Mouse (Mus musculus): ENCODE data around the gene Rae1. TPM values are rescaled to one million over a fixed set of nuclear protein-coding genes. Genes with fewer than 3 reads are reported as not detected.

Gene Rae1
- total RNA-seq (2014; rRNA removed) (85.3 and 96.0 TPM in 2 replicates), polyA plus RNA-seq (2015; fragmentation: Nextera tagmentation; extraction: Ambion mirVana) (112 and 116 TPM in 2 replicates)

DNA sequence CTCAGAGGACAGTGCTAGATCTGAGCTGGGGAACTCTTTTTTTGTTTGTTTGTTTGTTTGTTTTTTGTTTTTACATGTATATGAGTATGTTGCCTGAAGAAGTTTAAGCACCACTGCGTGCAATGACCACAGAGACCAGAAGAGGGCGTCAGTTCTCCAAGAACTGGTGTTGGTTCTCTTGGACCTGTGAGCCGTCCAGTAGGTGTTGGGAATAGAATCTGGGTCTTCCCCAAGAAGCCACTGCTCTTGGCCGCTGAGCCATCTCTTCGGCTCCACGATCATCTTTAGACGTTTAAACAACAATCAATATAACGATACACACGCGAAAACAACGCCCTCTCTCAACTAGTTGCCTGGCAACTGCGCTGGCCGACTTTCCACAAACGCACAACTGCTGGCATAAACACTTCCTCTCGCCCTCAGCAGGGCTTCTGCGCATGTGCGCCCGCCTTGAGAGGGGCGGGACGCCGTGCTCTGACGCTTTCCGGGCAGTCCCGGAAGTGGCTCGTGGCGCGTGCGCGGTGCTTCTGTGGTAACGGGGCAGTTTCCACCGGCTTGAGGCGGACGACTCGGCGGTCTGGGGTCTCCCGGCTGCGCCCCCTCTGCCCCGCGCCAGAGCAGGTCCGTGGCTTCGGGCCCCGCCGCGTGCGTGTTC is at the start of gene Rae1:
TSS of gene Rae1 (plus strand) at position 488 of the 655 bp plus-strand sequence.
- Histone ChIP-seq H3K4me1 (ENCODE audit: insufficient read depth, low read length) (peaks cover 9% of the 10 kb centered on the region; the same call in 1 of the 2 replicates), H3K4me3 (ENCODE audit: low read length) (peak within 1 kb of the TSS; percentile 94), H3K9ac (replicated peaks; ENCODE audit: low read length) (peak within 1 kb of the TSS; percentile 97), H3K27me3 (ENCODE audit: insufficient read depth, low read length) (no peaks in the 10 kb centered on the region), H3K9me3 (ENCODE audit: low read length) (no peaks in the 10 kb centered on the region), H3K27ac (peak within 1 kb of the TSS; percentile 96), H3K4me2 (ENCODE audit: low read depth, low read length) (peak within 1 kb of the TSS; percentile 88), H3K36me3 (ENCODE audit: insufficient read depth, low read length) (peaks cover 15% of the 10 kb centered on the region)
- WGBS = under 1% methylated on average over 45 of the region's 45 CpGs
- ATAC-seq (peak; percentile 97), DNase-seq (ENCODE audit: low spot score) (peak; percentile 100)
- peak; percentile 88 for TF ChIP-seq CTCF (IDR thresholded peaks at IDR 0.05; ENCODE audit: low read depth)

DNA sequence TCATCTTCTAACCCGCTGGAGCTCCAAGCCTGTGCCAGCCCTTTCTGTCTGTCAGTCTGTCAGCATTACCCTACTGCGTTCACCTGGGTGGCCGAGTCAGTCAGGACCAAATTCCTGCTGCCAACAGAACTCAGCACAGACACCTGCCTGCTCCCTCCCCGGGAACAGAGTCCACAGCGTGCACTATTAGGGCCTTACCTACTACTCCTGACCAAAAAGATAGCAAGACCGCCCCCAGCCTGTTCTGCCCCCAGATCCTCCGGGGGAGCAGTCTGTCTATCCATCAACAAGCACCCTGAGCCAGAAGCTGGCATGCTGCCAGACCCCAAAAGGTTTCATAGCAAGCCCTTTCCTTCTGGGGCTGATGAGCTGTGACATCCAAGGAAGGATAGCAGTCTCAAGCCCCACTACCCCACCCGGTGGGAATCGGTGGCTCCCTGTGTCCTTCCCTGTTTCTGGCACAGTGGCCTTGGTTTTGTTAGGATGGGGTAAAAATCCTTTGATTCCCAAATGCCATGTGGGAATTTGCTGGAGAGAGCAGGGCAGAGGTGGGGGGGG is 49.7 kb upstream of the Rae1 start:
- Histone ChIP-seq H3K9me3 (ENCODE audit: low read length) (no peaks in the 10 kb centered on the region), H3K4me1 (ENCODE audit: insufficient read depth, low read length) (no peaks in the 10 kb centered on the region), H3K9ac (replicated peaks; ENCODE audit: low read length) (no peak overlapping the region), H3K36me3 (ENCODE audit: insufficient read depth, low read length) (no peaks in the 10 kb centered on the region), H3K4me2 (ENCODE audit: low read depth, low read length) (no peak overlapping the region), H3K4me3 (ENCODE audit: low read length) (no peak overlapping the region), H3K27me3 (ENCODE audit: insufficient read depth, low read length) (no peaks in the 10 kb centered on the region), H3K27ac (no peak overlapping the region)
- no peak for ATAC-seq
- 56% methylated on average over 9 of the region's 9 CpGs for WGBS
- DNase-seq (ENCODE audit: low spot score) = no peak
- TF ChIP-seq CTCF (IDR thresholded peaks at IDR 0.05; ENCODE audit: low read depth) = no peak

DNA sequence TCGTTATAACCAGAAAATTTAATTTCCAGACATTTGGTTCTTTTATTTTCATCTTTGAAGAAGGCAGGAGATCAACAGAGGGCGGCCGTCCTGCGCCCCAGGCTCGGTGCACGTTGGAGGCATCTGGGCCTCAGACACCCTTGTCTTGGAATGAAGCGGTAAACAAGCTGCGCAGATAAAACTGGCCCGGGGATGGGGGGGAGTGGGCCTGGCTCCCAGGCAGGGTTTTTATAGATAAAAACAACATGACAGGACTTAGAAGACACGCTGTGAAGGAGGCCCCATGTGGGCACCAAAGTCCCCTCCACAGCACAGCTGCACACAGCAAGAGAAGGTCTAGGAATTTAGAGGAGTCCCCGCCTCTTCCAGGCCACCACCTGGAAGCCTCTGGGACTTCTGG is 49.2 kb upstream of the Rae1 start:
- Histone ChIP-seq H3K4me3 (ENCODE audit: low read length) (no peak overlapping the region), H3K36me3 (ENCODE audit: insufficient read depth, low read length) (no peaks in the 10 kb centered on the region), H3K4me2 (ENCODE audit: low read depth, low read length) (no peak overlapping the region), H3K9ac (replicated peaks; ENCODE audit: low read length) (no peak overlapping the region), H3K9me3 (ENCODE audit: low read length) (no peaks in the 10 kb centered on the region), H3K4me1 (ENCODE audit: insufficient read depth, low read length) (no peaks in the 10 kb centered on the region), H3K27ac (no peak overlapping the region), H3K27me3 (ENCODE audit: insufficient read depth, low read length) (no peaks in the 10 kb centered on the region)
- ATAC-seq (no peak), DNase-seq (ENCODE audit: low spot score) (no peak)
- 26% methylated on average over 11 of the region's 11 CpGs for WGBS
- no peak for TF ChIP-seq CTCF (IDR thresholded peaks at IDR 0.05; ENCODE audit: low read depth)

DNA sequence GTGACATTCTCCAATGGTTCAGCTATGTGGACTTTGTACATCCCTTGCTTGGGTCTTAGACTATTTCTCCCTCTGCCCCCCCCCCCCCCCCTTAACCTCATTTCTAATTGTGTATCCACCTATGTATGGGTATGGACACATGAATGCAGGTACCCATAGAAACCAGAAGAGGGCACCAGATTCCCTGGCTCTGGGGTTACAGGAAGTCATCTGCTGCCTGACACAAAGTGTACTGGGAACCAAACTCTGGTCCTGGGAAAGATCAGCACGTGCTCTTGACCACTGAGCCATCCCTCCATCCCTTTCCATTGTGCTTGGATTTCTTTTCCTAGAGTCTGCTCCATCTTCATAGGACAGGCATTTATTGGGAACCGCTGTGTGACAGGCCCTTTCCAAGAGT is 47.9 kb upstream of the Rae1 start:
- no peak overlapping the region for H3K9ac ChIP-seq (replicated peaks; ENCODE audit: low read length)
- no peak overlapping the region for H3K27ac ChIP-seq
- no peaks in the 10 kb centered on the region for H3K36me3 ChIP-seq (ENCODE audit: insufficient read depth, low read length)
- DNase-seq (ENCODE audit: low spot score) (no peak), ATAC-seq (no peak)
- no peaks in the 10 kb centered on the region for H3K27me3 ChIP-seq (ENCODE audit: insufficient read depth, low read length)
- no peak overlapping the region for H3K4me3 ChIP-seq (ENCODE audit: low read length)
- no peak overlapping the region for H3K4me2 ChIP-seq (ENCODE audit: low read depth, low read length)
- H3K9me3 ChIP-seq (ENCODE audit: low read length) = no peaks in the 10 kb centered on the region
- H3K4me1 ChIP-seq (ENCODE audit: insufficient read depth, low read length) = no peaks in the 10 kb centered on the region
- 83% methylated on average over 2 of the region's 2 CpGs for WGBS
- no peak for TF ChIP-seq CTCF (IDR thresholded peaks at IDR 0.05; ENCODE audit: low read depth)

DNA sequence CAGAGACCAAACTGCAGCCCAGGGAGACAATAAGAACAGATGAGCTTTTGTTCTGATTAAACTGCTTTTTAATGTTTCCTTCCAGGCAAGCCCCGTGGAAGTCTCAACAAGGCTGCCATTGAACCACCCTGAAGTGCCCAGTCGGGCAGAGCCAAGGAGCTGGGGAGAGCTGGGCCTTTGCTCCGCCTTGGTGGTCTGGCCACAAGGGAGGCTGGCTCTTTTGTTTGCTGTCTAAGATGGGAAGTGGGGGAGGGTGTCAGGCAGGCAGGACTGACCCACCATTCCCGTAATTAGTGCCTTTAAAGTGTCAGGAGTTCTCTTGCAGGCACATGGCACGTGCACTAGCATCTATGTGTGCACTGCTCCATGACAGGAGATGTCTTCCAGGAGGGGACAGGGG is 41.3 kb upstream of the Rae1 start:
- no peaks in the 10 kb centered on the region for H3K9me3 ChIP-seq (ENCODE audit: low read length)
- DNase-seq (ENCODE audit: low spot score) (no peak), ATAC-seq (peak; percentile 63; the same call in 1 of the 2 replicates)
- H3K36me3 ChIP-seq (ENCODE audit: insufficient read depth, low read length) = no peaks in the 10 kb centered on the region
- H3K4me1 ChIP-seq (ENCODE audit: insufficient read depth, low read length) = no peaks in the 10 kb centered on the region
- H3K9ac ChIP-seq (replicated peaks; ENCODE audit: low read length) = no peak overlapping the region
- 20% methylated on average over 5 of the region's 5 CpGs for WGBS
- H3K4me3 ChIP-seq (ENCODE audit: low read length) = no peak overlapping the region
- H3K27me3 ChIP-seq (ENCODE audit: insufficient read depth, low read length) = no peaks in the 10 kb centered on the region
- H3K27ac ChIP-seq = no peak overlapping the region
- no peak for TF ChIP-seq CTCF (IDR thresholded peaks at IDR 0.05; ENCODE audit: low read depth)
- no peak overlapping the region for H3K4me2 ChIP-seq (ENCODE audit: low read depth, low read length)

DNA sequence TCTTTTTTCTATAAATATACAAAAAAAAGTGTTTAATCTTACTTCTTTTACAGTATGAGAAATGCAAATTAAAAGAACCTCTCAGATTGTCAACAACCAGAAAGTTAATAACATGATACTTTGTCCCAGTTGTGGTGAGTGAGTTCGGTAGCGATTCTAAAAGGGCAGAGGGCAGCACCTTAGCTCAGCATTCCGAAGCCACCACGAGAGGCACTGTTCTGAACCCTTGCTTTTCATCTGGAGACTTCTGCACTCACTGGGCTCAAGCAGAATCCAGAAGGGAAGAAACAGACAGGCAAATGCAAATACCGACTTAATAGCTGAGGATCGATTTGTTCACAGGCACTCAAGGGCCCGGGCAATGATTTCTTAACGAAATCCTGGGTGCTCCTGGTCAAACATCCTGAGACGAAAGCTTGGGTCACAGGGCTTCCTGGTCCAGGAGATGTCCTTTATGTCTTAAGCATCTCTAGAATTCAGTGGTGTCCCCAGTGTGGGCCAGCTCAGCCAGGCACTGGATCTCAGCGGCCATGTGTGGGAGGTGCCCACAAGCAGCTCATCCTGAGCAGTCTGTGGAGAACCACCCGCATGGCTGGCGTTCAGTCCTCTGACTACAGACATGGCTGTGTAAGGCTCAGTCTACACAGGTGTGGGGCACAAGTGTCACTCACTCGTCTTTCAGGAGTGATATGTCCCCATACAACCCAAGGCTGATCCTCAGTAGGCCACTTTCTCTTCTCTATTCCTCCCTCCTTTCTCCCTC is 40.7 kb upstream of the Rae1 start:
- no peaks in the 10 kb centered on the region for H3K9me3 ChIP-seq (ENCODE audit: low read length)
- H3K4me2 ChIP-seq (ENCODE audit: low read depth, low read length) = no peak overlapping the region
- no peak overlapping the region for H3K9ac ChIP-seq (replicated peaks; ENCODE audit: low read length)
- H3K4me3 ChIP-seq (ENCODE audit: low read length) = no peak overlapping the region
- no peaks in the 10 kb centered on the region for H3K4me1 ChIP-seq (ENCODE audit: insufficient read depth, low read length)
- TF ChIP-seq CTCF (IDR thresholded peaks at IDR 0.05; ENCODE audit: low read depth) = peak; percentile 37
- no peak for ATAC-seq
- DNase-seq (ENCODE audit: low spot score) = no peak
- no peak overlapping the region for H3K27ac ChIP-seq
- 58% methylated on average over 13 of the region's 13 CpGs for WGBS
- no peaks in the 10 kb centered on the region for H3K27me3 ChIP-seq (ENCODE audit: insufficient read depth, low read length)
- H3K36me3 ChIP-seq (ENCODE audit: insufficient read depth, low read length) = no peaks in the 10 kb centered on the region
